Mouse (Mus musculus) heart, adult 10 weeks (tissue): ENCODE data around the gene 2010109A12Rik. TPM values are rescaled to one million over a fixed set of nuclear protein-coding genes. Genes with fewer than 3 reads are reported as not detected.

Experiments
- polyA plus RNA-seq: library from polyadenylated mRNA; stranded (reverse); fragments of 350-450 nt; fragmentation: Illumina TruSeq; extraction: RNeasy Lipid Tissue Mini Kit (QIAGEN cat#74804); gene quantifications from one replicate; pipeline ENCODE4 v1.2.3, GENCODE M21; 2014; ENCODE audit warnings: low read depth, low replicate concordance

Gene 2010109A12Rik
- not detected for polyA plus RNA-seq

DNA sequence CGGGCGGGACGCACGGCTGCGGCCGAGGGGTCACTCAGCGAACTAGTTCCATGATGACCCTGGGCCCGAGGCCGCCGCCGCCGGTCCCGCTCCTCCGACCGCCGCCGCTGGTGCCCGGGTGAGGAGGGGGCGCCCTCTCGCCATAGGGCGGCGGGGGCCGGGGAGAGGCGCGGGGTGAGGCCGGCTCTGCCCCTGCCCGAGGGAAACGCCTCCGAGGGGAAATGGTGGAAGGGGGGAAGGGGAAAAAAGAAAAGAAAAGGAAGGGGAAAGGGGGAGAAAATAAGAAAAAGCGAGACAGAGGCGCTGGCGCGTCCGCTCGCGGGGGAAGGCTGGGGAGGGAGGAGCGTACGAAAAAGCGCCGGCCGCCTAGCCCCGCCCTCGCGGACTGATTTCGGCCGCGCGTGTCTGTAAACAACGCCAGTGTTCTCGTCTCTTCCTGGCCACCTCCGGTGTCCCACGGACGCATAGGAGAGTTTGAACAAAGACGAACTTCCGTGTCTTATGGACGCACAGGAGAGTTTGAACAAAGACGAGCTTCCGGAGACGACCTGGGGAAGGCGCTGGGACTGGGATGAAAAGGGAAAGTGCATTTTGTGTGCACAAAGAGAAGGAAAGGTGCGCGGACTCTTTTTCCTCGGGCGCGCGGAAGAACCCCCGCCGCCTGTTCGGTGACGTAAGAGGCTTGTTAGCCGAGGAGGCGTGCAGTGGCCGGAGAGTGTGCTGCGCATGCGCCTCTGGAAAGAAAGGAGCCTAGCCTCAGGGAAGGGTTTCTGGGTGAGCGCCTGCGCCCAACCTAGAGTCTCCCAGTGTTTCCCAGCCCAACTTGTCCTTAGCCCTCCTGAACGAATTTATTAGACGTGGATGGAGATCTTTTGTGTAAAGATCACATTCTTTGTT lies at the start of gene 2010109A12Rik, which contains the start of gene Ccni:
Gene 2010109A12Rik (plus strand): TSS at position 410 of the 897 bp plus-strand sequence.
Gene Ccni (minus strand): TSS at position 387 of the 897 bp plus-strand sequence.

Other genes with a start within 250 kb of the 2010109A12Rik start
- gene Sowahb, start 161.5 kb upstream of the 2010109A12Rik start, polyA plus RNA-seq, result not detected
- gene Sept11, start 113.1 kb upstream of the 2010109A12Rik start, polyA plus RNA-seq, result 16.8 TPM
- gene Ccni, start within 50 bp of the 2010109A12Rik start, polyA plus RNA-seq, result 130 TPM
- gene Ccng2, start 60.7 kb downstream of the 2010109A12Rik start, polyA plus RNA-seq, result 15.2 TPM